Mouse (Mus musculus): ENCODE measurements around the gene Ccdc34. TPM values are rescaled to one million over a fixed set of nuclear protein-coding genes. Genes with fewer than 3 reads are reported as not detected.

Ccdc34 gene
- polyA plus RNA-seq, 1 experiment from 2014 or later, result 33.5 TPM

GRCm38 (mm10) chr2:109992448-109993073 is 25.1 kb upstream of the Ccdc34 start:
- no peaks in the 10 kb centered on the region for H3K36me3 ChIP-seq (ENCODE audit: control insufficient read depth, insufficient read depth)
- WGBS, result 25% methylated on average over 11 of the region's 11 CpGs
- no peaks in the 10 kb centered on the region for H3K9me3 ChIP-seq (ENCODE audit: control insufficient read depth, low read length)
- peaks cover 19% of the 10 kb centered on the region for H3K27me3 ChIP-seq (replicated peaks; ENCODE audit: control insufficient read depth, insufficient read depth, low read length)
- H3K4me1 ChIP-seq (replicated peaks; ENCODE audit: control insufficient read depth, insufficient read depth, low read length), result 0 out of 2 replicates have a peak, but pooled peaks cover 2% of the 10 kb centered on the region
- H3K4me3 ChIP-seq (replicated peaks; ENCODE audit: low read length), result no peak overlapping the region
- no peak overlapping the region for H3K9ac ChIP-seq (replicated peaks; ENCODE audit: low read depth, low read length)
- ATAC-seq, result no peak
- H3K27ac ChIP-seq (ENCODE audit: low read length), result no peak overlapping the region
- no peak overlapping the region for H3K4me2 ChIP-seq (ENCODE audit: low read length)

- no peak overlapping the region for H3K9ac ChIP-seq (replicated peaks; ENCODE audit: low read depth, low read length)
- H3K4me2 ChIP-seq (ENCODE audit: low read length), result no peak overlapping the region
- no peak overlapping the region for H3K27ac ChIP-seq (ENCODE audit: low read length)
- H3K9me3 ChIP-seq (ENCODE audit: control insufficient read depth, low read length), result no peaks in the 10 kb centered on the region
- no peak for ATAC-seq
- H3K36me3 ChIP-seq (ENCODE audit: control insufficient read depth, insufficient read depth), result no peaks in the 10 kb centered on the region
- H3K4me1 ChIP-seq (replicated peaks; ENCODE audit: control insufficient read depth, insufficient read depth, low read length), result 0 out of 2 replicates have a peak, but pooled peaks cover 2% of the 10 kb centered on the region
- no peak overlapping the region for H3K4me3 ChIP-seq (replicated peaks; ENCODE audit: low read length)
- peaks cover 19% of the 10 kb centered on the region for H3K27me3 ChIP-seq (replicated peaks; ENCODE audit: control insufficient read depth, insufficient read depth, low read length)
Observed at GRCm38 (mm10) chr2:109993404-109993803, 24.2 kb upstream of the Ccdc34 start.

GRCm38 (mm10) chr2:109995061-109995460 is 22.6 kb upstream of the Ccdc34 start:
- no peaks in the 10 kb centered on the region for H3K9me3 ChIP-seq (ENCODE audit: control insufficient read depth, low read length)
- H3K36me3 ChIP-seq (ENCODE audit: control insufficient read depth, insufficient read depth), result no peaks in the 10 kb centered on the region
- peaks cover 19% of the 10 kb centered on the region for H3K27me3 ChIP-seq (replicated peaks; ENCODE audit: control insufficient read depth, insufficient read depth, low read length)
- H3K4me3 ChIP-seq (replicated peaks; ENCODE audit: low read length), result no peak overlapping the region
- no peak overlapping the region for H3K9ac ChIP-seq (replicated peaks; ENCODE audit: low read depth, low read length)
- no peaks in the 10 kb centered on the region for H3K4me1 ChIP-seq (replicated peaks; ENCODE audit: control insufficient read depth, insufficient read depth, low read length)
- no peak overlapping the region for H3K27ac ChIP-seq (ENCODE audit: low read length)
- 76% methylated on average over 2 of the region's 2 CpGs for whole genome bisulfite sequencing
- H3K4me2 ChIP-seq (ENCODE audit: low read length), result no peak overlapping the region
- ATAC-seq, result no peak

- 72% methylated on average over 12 of the region's 12 CpGs for WGBS
- Histone ChIP-seq H3K4me1 (replicated peaks; ENCODE audit: control insufficient read depth, insufficient read depth, low read length) (no peaks in the 10 kb centered on the region), H3K36me3 (ENCODE audit: control insufficient read depth, insufficient read depth) (no peaks in the 10 kb centered on the region), H3K9ac (replicated peaks; ENCODE audit: low read depth, low read length) (no peak overlapping the region), H3K9me3 (ENCODE audit: control insufficient read depth, low read length) (no peaks in the 10 kb centered on the region), H3K27ac (ENCODE audit: low read length) (no peak overlapping the region), H3K4me3 (replicated peaks; ENCODE audit: low read length) (no peak overlapping the region), H3K4me2 (ENCODE audit: low read length) (no peak overlapping the region), H3K27me3 (replicated peaks; ENCODE audit: control insufficient read depth, insufficient read depth, low read length) (peaks cover 10% of the 10 kb centered on the region)
- ATAC-seq, result no peak
Observed at GRCm38 (mm10) chr2:109996411-109996810, 21.2 kb upstream of the Ccdc34 start.

- Histone ChIP-seq H3K27ac (ENCODE audit: low read length) (no peak overlapping the region), H3K27me3 (replicated peaks; ENCODE audit: control insufficient read depth, insufficient read depth, low read length) (peaks cover 2% of the 10 kb centered on the region; the same call in 1 of the 2 replicates), H3K4me1 (replicated peaks; ENCODE audit: control insufficient read depth, insufficient read depth, low read length) (no peaks in the 10 kb centered on the region), H3K9ac (replicated peaks; ENCODE audit: low read depth, low read length) (no peak overlapping the region), H3K36me3 (ENCODE audit: control insufficient read depth, insufficient read depth) (no peaks in the 10 kb centered on the region), H3K4me3 (replicated peaks; ENCODE audit: low read length) (no peak overlapping the region), H3K9me3 (ENCODE audit: control insufficient read depth, low read length) (no peaks in the 10 kb centered on the region), H3K4me2 (ENCODE audit: low read length) (no peak overlapping the region)
- no peak for ATAC-seq
- WGBS, result 54% methylated on average over 1 of the region's 1 CpGs
Observed at GRCm38 (mm10) chr2:110004668-110005067, 12.9 kb upstream of the Ccdc34 start.

- H3K4me2 ChIP-seq (ENCODE audit: low read length), result no peak overlapping the region
- no peaks in the 10 kb centered on the region for H3K9me3 ChIP-seq (ENCODE audit: control insufficient read depth, low read length)
- H3K27ac ChIP-seq (ENCODE audit: low read length), result no peak overlapping the region
- WGBS, result 66% methylated on average over 3 of the region's 3 CpGs
- H3K4me1 ChIP-seq (replicated peaks; ENCODE audit: control insufficient read depth, insufficient read depth, low read length), result no peaks in the 10 kb centered on the region
- peaks cover 2% of the 10 kb centered on the region; the same call in 1 of the 2 replicates for H3K27me3 ChIP-seq (replicated peaks; ENCODE audit: control insufficient read depth, insufficient read depth, low read length)
- H3K36me3 ChIP-seq (ENCODE audit: control insufficient read depth, insufficient read depth), result no peaks in the 10 kb centered on the region
- H3K4me3 ChIP-seq (replicated peaks; ENCODE audit: low read length), result no peak overlapping the region
- ATAC-seq, result no peak; the same call in 1 of the 2 replicates
- H3K9ac ChIP-seq (replicated peaks; ENCODE audit: low read depth, low read length), result no peak overlapping the region
Observed at GRCm38 (mm10) chr2:110005164-110005563, 12.5 kb upstream of the Ccdc34 start.

GRCm38 (mm10) chr2:110005596-110006239 is 11.9 kb upstream of the Ccdc34 start:
- peaks cover 2% of the 10 kb centered on the region; the same call in 1 of the 2 replicates for H3K27me3 ChIP-seq (replicated peaks; ENCODE audit: control insufficient read depth, insufficient read depth, low read length)
- 89% methylated on average over 3 of the region's 3 CpGs for WGBS
- H3K27ac ChIP-seq (ENCODE audit: low read length), result no peak overlapping the region
- H3K4me1 ChIP-seq (replicated peaks; ENCODE audit: control insufficient read depth, insufficient read depth, low read length), result no peaks in the 10 kb centered on the region
- no peak for ATAC-seq
- no peaks in the 10 kb centered on the region for H3K36me3 ChIP-seq (ENCODE audit: control insufficient read depth, insufficient read depth)
- H3K9me3 ChIP-seq (ENCODE audit: control insufficient read depth, low read length), result no peaks in the 10 kb centered on the region
- H3K4me3 ChIP-seq (replicated peaks; ENCODE audit: low read length), result no peak overlapping the region
- no peak overlapping the region for H3K9ac ChIP-seq (replicated peaks; ENCODE audit: low read depth, low read length)
- no peak overlapping the region for H3K4me2 ChIP-seq (ENCODE audit: low read length)

GRCm38 (mm10) chr2:110007423-110008267 is 10.0 kb upstream of the Ccdc34 start:
- Histone ChIP-seq H3K9me3 (ENCODE audit: control insufficient read depth, low read length) (no peaks in the 10 kb centered on the region), H3K27me3 (replicated peaks; ENCODE audit: control insufficient read depth, insufficient read depth, low read length) (no peaks in the 10 kb centered on the region), H3K27ac (ENCODE audit: low read length) (no peak overlapping the region), H3K4me3 (replicated peaks; ENCODE audit: low read length) (no peak overlapping the region), H3K36me3 (ENCODE audit: control insufficient read depth, insufficient read depth) (no peaks in the 10 kb centered on the region), H3K9ac (replicated peaks; ENCODE audit: low read depth, low read length) (no peak overlapping the region), H3K4me2 (ENCODE audit: low read length) (no peak overlapping the region), H3K4me1 (replicated peaks; ENCODE audit: control insufficient read depth, insufficient read depth, low read length) (no peaks in the 10 kb centered on the region)
- 88% methylated on average over 10 of the region's 10 CpGs for WGBS
- no peak for ATAC-seq

GRCm38 (mm10) chr2:110009449-110009848 is 8.2 kb upstream of the Ccdc34 start:
- Histone ChIP-seq H3K4me3 (replicated peaks; ENCODE audit: low read length) (no peak overlapping the region), H3K4me2 (ENCODE audit: low read length) (no peak overlapping the region), H3K27me3 (replicated peaks; ENCODE audit: control insufficient read depth, insufficient read depth, low read length) (no peaks in the 10 kb centered on the region), H3K4me1 (replicated peaks; ENCODE audit: control insufficient read depth, insufficient read depth, low read length) (no peaks in the 10 kb centered on the region), H3K36me3 (ENCODE audit: control insufficient read depth, insufficient read depth) (no peaks in the 10 kb centered on the region), H3K9me3 (ENCODE audit: control insufficient read depth, low read length) (no peaks in the 10 kb centered on the region), H3K27ac (ENCODE audit: low read length) (no peak overlapping the region), H3K9ac (replicated peaks; ENCODE audit: low read depth, low read length) (no peak overlapping the region)
- no peak for ATAC-seq
